Mouse (Mus musculus): ENCODE measurements at regions not wholly inside any gene's neighbourhood (a gene's known extent, or its start where the extent isn't known, plus 50 kb on each side); places are given as distances from the start of the nearest gene placed in this dataset.

DNA sequence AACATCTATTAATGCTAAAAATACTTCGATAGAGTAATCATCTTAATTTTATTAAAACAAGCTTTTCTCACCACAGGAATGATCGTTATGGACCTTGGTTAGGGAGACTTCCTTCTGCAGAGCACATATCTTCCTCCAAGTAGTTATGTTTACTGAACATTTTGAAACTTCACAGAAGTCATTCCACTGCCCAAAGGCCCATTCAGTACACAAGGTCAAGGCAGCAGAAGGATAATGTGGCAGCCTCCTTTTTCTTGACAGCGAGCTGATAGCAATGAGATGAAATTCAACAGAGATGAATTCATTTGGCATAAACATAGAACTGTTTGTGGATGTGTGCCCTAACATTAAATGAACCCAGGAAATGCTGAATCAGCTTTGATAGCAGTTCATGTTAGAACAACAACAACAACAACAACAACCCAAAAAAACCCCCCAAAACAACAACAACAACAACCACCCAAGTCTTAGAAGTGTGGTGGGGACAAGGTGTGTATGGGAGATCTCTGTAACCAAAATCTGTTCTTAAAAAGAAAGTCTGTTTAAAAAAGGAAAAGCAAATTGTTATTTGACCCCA, 56.6 kb upstream of the Raph1 start:
- no peaks in the 10 kb centered on the region; the same call in 1 of the 2 replicates for H3K4me1 ChIP-seq
- H3K27me3 ChIP-seq (ENCODE audit: insufficient read depth, poor library complexity, severe bottlenecking): no peaks in the 10 kb centered on the region
- H3K36me3 ChIP-seq: no peaks in the 10 kb centered on the region
- no peak for DNase-seq (ENCODE audit: low spot score)
- H3K4me3 ChIP-seq: no peak overlapping the region
- H3K27ac ChIP-seq: no peak overlapping the region
- 84% methylated on average over 3 of the region's 3 CpGs for WGBS
- H3K9me3 ChIP-seq: no peaks in the 10 kb centered on the region

- WGBS: 77% methylated on average over 3 of the region's 3 CpGs
Observed at GRCm38 (mm10) chr1:60621770-60622169, 54.9 kb upstream of the Raph1 start.

GRCm38 (mm10) chr1:60621064-60621726, 54.3 kb upstream of the Raph1 start:
- no peak overlapping the region for H3K27ac ChIP-seq
- WGBS: 86% methylated on average over 8 of the region's 8 CpGs
- H3K36me3 ChIP-seq: no peaks in the 10 kb centered on the region
- no peaks in the 10 kb centered on the region for H3K9me3 ChIP-seq
- H3K27me3 ChIP-seq (ENCODE audit: insufficient read depth, poor library complexity, severe bottlenecking): no peaks in the 10 kb centered on the region
- no peak for DNase-seq (ENCODE audit: low spot score)
- H3K4me1 ChIP-seq: no peaks in the 10 kb centered on the region
- H3K4me3 ChIP-seq: no peak overlapping the region

More at GRCm38 (mm10) chr1:60621770-60622169, 54.9 kb upstream of the Raph1 start:
- Histone ChIP-seq H3K36me3 (no peaks in the 10 kb centered on the region), H3K4me3 (no peak overlapping the region), H3K27ac (no peak overlapping the region), H3K4me1 (no peaks in the 10 kb centered on the region; the same call in 1 of the 2 replicates), H3K9me3 (no peaks in the 10 kb centered on the region), H3K27me3 (ENCODE audit: insufficient read depth, poor library complexity, severe bottlenecking) (no peaks in the 10 kb centered on the region)
- DNase-seq (ENCODE audit: low spot score): no peak

GRCm38 (mm10) chr1:60618389-60618788, 51.5 kb upstream of the Raph1 start:
- H3K4me1 ChIP-seq: no peaks in the 10 kb centered on the region
- DNase-seq (ENCODE audit: low spot score): no peak
- 80% methylated on average over 1 of the region's 1 CpGs for WGBS
- no peak overlapping the region for H3K4me3 ChIP-seq
- H3K27me3 ChIP-seq (ENCODE audit: insufficient read depth, poor library complexity, severe bottlenecking): no peaks in the 10 kb centered on the region
- H3K36me3 ChIP-seq: no peaks in the 10 kb centered on the region
- H3K27ac ChIP-seq: no peak overlapping the region
- H3K9me3 ChIP-seq: no peaks in the 10 kb centered on the region

DNA sequence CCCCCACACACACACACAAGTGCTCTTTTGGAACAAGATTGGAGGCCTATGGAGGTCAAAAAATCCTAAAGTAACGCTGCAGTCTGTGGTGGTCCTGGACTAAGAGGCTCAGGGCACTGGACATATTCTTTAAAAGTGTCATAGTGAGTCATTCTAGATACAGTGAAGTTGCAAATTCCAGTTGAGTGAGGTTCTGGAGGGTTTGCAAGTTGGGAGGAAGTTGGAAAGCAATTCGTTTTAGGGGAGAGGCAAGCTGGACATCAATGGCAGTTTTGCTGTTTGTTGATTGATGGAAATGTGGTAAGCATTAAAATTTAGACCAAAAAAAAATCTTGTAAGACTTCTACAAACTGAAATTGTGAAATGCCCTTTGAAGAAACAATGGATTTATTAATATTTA, 50.0 kb upstream of the Raph1 start:
- no peaks in the 10 kb centered on the region for H3K4me1 ChIP-seq

More for the DNA sequence above, 50.0 kb upstream of the Raph1 start:
- DNase-seq (ENCODE audit: low spot score): no peak
- WGBS: 58% methylated on average over 2 of the region's 2 CpGs
- Histone ChIP-seq H3K27me3 (ENCODE audit: insufficient read depth, poor library complexity, severe bottlenecking) (no peaks in the 10 kb centered on the region), H3K9me3 (no peaks in the 10 kb centered on the region), H3K27ac (no peak overlapping the region), H3K4me3 (no peak overlapping the region), H3K36me3 (no peaks in the 10 kb centered on the region)

Data from heart, embryonic 10.5 days (tissue).